Mouse (Mus musculus) E14TG2a.4 (cell line): ENCODE measurements around the gene Arhgap30.

ENCODE experiments used
- CTCF ChIP-seq: conservative IDR thresholded peaks from 2 replicates; pipeline ENCODE4 v1.5.1; 2014; ENCODE audit warnings: low read length
- NANOG ChIP-seq: IDR thresholded peaks from 2 replicates; pipeline ENCODE4 v1.6.1; 2014; ENCODE audit warnings: borderline replicate concordance, low read length, mixed read lengths
- POU5F1 ChIP-seq: IDR thresholded peaks from 2 replicates; pipeline ENCODE4 v1.6.1; 2014; ENCODE audit warnings: low read length, borderline replicate concordance

- TF ChIP-seq POU5F1 (no peak), CTCF (no peak), NANOG (no peak)
These were observed 4.4 kb upstream of the Arhgap30 start for GRCm38 (mm10) chr1:171384361-171384760.
